In genomic region chr16:42515929-42516328, GRCm38 (mm10) we compare ENCODE assay signal across 22 mouse cellular contexts.
DNase-seq lines count a peak whose midpoint lies in the region; ATAC-seq and TF ChIP-seq lines count a peak whose summit lies in the region.
"Had no signal": no experiment of that assay in that cellular context is flagged by ENCODE, and none has a peak within 500 bp of the region (broad histone marks: within the 10 kb centered on the region; RNA-seq: fewer than 3 reads in every experiment).

No protein-coding gene starts in this region.

- no peaks in the 10 kb centered on the region for H3K27me3 ChIP-seq in limb, embryonic 13.5 days
- no peaks in the 10 kb centered on the region for H3K27me3 ChIP-seq in limb, embryonic 10.5 days (ENCODE audit: low read depth, poor library complexity, severe bottlenecking)
- H3K27me3 ChIP-seq in liver, adult 2 months (ENCODE audit: control insufficient read depth, insufficient read depth, low read length) = no peaks in the 10 kb centered on the region
- no peaks in the 10 kb centered on the region for H3K27me3 ChIP-seq in neural tube, embryonic 14.5 days (ENCODE audit: control insufficient read depth, insufficient read depth, low read length)
- H3K27me3 ChIP-seq in limb, embryonic 14.5 days (ENCODE audit: control insufficient read depth, insufficient read depth, low read length) = no peaks in the 10 kb centered on the region
- H3K27me3 ChIP-seq: CH12.LX, Patski had no signal

- H3K79me2 ChIP-seq in liver, adult 2 months (ENCODE audit: control insufficient read depth, insufficient read depth, low read length) = no peaks in the 10 kb centered on the region

- no peak for DNase-seq in limb, embryonic 10.5 days (ENCODE audit: low spot score)
- DNase-seq in liver, adult 2 months (ENCODE audit: extremely low read depth, low read depth, low spot score) = peak; percentile 1
- DNase-seq in liver = no peak
- DNase-seq in neural tube, embryonic 10.5 days (ENCODE audit: extremely low spot score, low spot score) = no peak
- DNase-seq in limb, embryonic 14.5 days (ENCODE audit: low spot score) = peak; percentile 24
- no peak for DNase-seq in urinary bladder, postnatal 14 days (ENCODE audit: low spot score)
- DNase-seq: adrenal gland, adult 2 months; adrenal gland, adult 8-10 months; adrenal gland, postnatal 10 days; adrenal gland, postnatal 14 days; adrenal gland, postnatal 25 days; adrenal gland, postnatal 36 days; B cell, adult 2 months; cerebellum, adult 11 months; cerebellum, adult 11-12 months had no signal

- no peak for TF ChIP-seq POLR2A in liver, adult 2 months (IDR thresholded peaks at IDR 0.05; ENCODE audit: extremely low read depth, insufficient read depth, low read length)
- no peak for TF ChIP-seq POLR2A in limb, embryonic 14.5 days (IDR thresholded peaks at IDR 0.05; ENCODE audit: borderline replicate concordance, extremely low read depth, insufficient read depth, insufficient read length)

- no peak overlapping the region for H3K4me2 ChIP-seq in limb, embryonic 13.5 days (replicated peaks)
- no peak overlapping the region for H3K4me2 ChIP-seq in neural tube, embryonic 14.5 days (ENCODE audit: low read depth, low read length)
- H3K4me2 ChIP-seq in limb, embryonic 14.5 days (replicated peaks; ENCODE audit: low read depth, low read length, severe bottlenecking) = no peak overlapping the region

- ATAC-seq in limb, embryonic 13.5 days (ENCODE audit: low FRiP score, low read depth) = peak; percentile 61; the same call in 1 of the 2 replicates
- peak; percentile 54 for ATAC-seq in neural tube, embryonic 14.5 days (ENCODE audit: low read depth)
- no peak for ATAC-seq in limb, embryonic 14.5 days (ENCODE audit: low FRiP score, low read depth)
- ATAC-seq: activated CD4-positive, CD25-positive, alpha-beta regulatory T cell, adult 4 months; CD4-positive, CD25-positive, alpha-beta regulatory T cell, adult 4 months; Patski had no signal

- H3K4me3 ChIP-seq in limb, embryonic 13.5 days = no peak overlapping the region
- H3K4me3 ChIP-seq in limb, embryonic 10.5 days = no peak overlapping the region
- no peak overlapping the region for H3K4me3 ChIP-seq in liver, adult 2 months (ENCODE audit: insufficient read depth, low read depth, low read length)
- no peak overlapping the region for H3K4me3 ChIP-seq in neural tube, embryonic 14.5 days (ENCODE audit: low read depth, low read length)
- no peak overlapping the region for H3K4me3 ChIP-seq in limb, embryonic 14.5 days (replicated peaks; ENCODE audit: low read length)

- H3K9me3 ChIP-seq in limb, embryonic 13.5 days = no peaks in the 10 kb centered on the region
- no peaks in the 10 kb centered on the region for H3K9me3 ChIP-seq in limb, embryonic 10.5 days (replicated peaks)
- no peaks in the 10 kb centered on the region for H3K9me3 ChIP-seq in neural tube, embryonic 14.5 days (ENCODE audit: control insufficient read depth, low read length)
- no peaks in the 10 kb centered on the region for H3K9me3 ChIP-seq in limb, embryonic 14.5 days (ENCODE audit: control insufficient read depth, low read length)
- H3K9me3 ChIP-seq: G1E had no signal

- TF ChIP-seq CTCF in liver, adult 2 months (IDR thresholded peaks at IDR 0.05; ENCODE audit: low read depth, low read length) = no peak

- 37% methylated on average over 3 of the region's 3 CpGs for WGBS in limb, embryonic 13.5 days
- WGBS in limb, embryonic 10.5 days = 81% methylated on average over 3 of the region's 3 CpGs
- 86% methylated on average over 3 of the region's 3 CpGs for WGBS in liver, adult 2 months
- 58% methylated on average over 3 of the region's 3 CpGs for WGBS in neural tube, embryonic 14.5 days
- 21% methylated on average over 3 of the region's 3 CpGs for WGBS in limb, embryonic 14.5 days

- H3K27ac ChIP-seq in limb, embryonic 13.5 days = no peak overlapping the region
- no peak overlapping the region for H3K27ac ChIP-seq in limb, embryonic 10.5 days
- no peak overlapping the region for H3K27ac ChIP-seq in liver, adult 2 months (replicated peaks; ENCODE audit: insufficient read depth, low read depth, low read length)
- no peak overlapping the region for H3K27ac ChIP-seq in neural tube, embryonic 14.5 days (ENCODE audit: low read depth, low read length)
- H3K27ac ChIP-seq in limb, embryonic 14.5 days (replicated peaks; ENCODE audit: low read depth, low read length) = no peak overlapping the region

- no peak overlapping the region for H3K9ac ChIP-seq in limb, embryonic 13.5 days
- H3K9ac ChIP-seq in liver, adult 2 months (ENCODE audit: low read depth, low read length) = no peak overlapping the region
- no peak overlapping the region for H3K9ac ChIP-seq in neural tube, embryonic 14.5 days (replicated peaks; ENCODE audit: low read depth, low read length)
- H3K9ac ChIP-seq in limb, embryonic 14.5 days (ENCODE audit: low read depth, low read length, severe bottlenecking) = no peak overlapping the region

- no peaks in the 10 kb centered on the region for H3K36me3 ChIP-seq in limb, embryonic 13.5 days
- no peaks in the 10 kb centered on the region for H3K36me3 ChIP-seq in limb, embryonic 10.5 days
- no peaks in the 10 kb centered on the region for H3K36me3 ChIP-seq in liver, adult 2 months (ENCODE audit: control insufficient read depth, insufficient read depth, low read length)
- H3K36me3 ChIP-seq in neural tube, embryonic 14.5 days (ENCODE audit: control insufficient read depth, insufficient read depth, low read length) = no peaks in the 10 kb centered on the region
- H3K36me3 ChIP-seq in limb, embryonic 14.5 days (ENCODE audit: control insufficient read depth, insufficient read depth, low read length) = no peaks in the 10 kb centered on the region
- H3K36me3 ChIP-seq: G1E had no signal

- H3K4me1 ChIP-seq in limb, embryonic 13.5 days = peaks cover 4% of the 10 kb centered on the region; the same call in 1 of the 2 replicates
- no peaks in the 10 kb centered on the region for H3K4me1 ChIP-seq in limb, embryonic 10.5 days
- no peaks in the 10 kb centered on the region for H3K4me1 ChIP-seq in liver, adult 2 months (ENCODE audit: control insufficient read depth, insufficient read depth, low read length)
- H3K4me1 ChIP-seq in neural tube, embryonic 14.5 days (ENCODE audit: control insufficient read depth, insufficient read depth, low read length) = no peaks in the 10 kb centered on the region
- peaks cover 5% of the 10 kb centered on the region; the same call in 1 of the 2 replicates for H3K4me1 ChIP-seq in limb, embryonic 14.5 days (ENCODE audit: control insufficient read depth, insufficient read depth, low read length)

Comparison
In these comparisons a context has a peak if more than half of its experiments do, and no peak if none do; other contexts are left out.
1. DNase-seq: peak in liver, adult 2 months (single experiment) and limb, embryonic 14.5 days (single experiment); none in limb, embryonic 10.5 days (single experiment), liver (single experiment), neural tube, embryonic 10.5 days (single experiment) and urinary bladder, postnatal 14 days (single experiment).